Mouse (Mus musculus): Measurements from ENCODE around the gene Vash2. TPM values are rescaled to one million over a fixed set of nuclear protein-coding genes. Genes with fewer than 3 reads are reported as not detected.
A peak's percentile ranks its signal among the peaks of the same experiment; 100 is the strongest.

The Vash2 gene
- polyA plus RNA-seq, 1 experiment from 2014 or later, result 66.2 TPM

DNA sequence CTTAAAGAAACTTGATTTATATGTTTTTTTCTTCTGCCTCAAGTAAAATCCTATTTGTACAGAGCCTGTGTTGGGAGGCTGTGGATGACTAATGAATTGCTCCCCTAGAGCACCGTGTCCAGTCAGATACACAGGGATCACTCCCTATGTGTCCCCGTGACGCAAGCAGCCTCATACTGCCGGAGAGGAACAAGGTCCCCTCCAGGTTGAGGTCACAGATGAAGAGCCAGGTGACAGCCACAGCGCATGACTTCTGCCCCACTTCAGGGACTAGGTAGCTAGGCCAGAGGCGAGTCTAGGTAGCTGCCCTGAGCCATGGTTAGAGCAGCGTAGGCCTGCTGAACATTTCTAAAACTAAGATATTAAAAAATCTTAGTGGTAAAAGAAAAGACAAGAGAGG, 11.1 kb downstream of the Vash2 start:
- H3K36me3 ChIP-seq (ENCODE audit: control insufficient read depth, insufficient read depth, low read length), result peaks cover 21% of the 10 kb centered on the region
- no peaks in the 10 kb centered on the region for H3K9me3 ChIP-seq (replicated peaks; ENCODE audit: control insufficient read depth, low read length)
- no peak overlapping the region for H3K9ac ChIP-seq (ENCODE audit: low read depth, low read length)
- H3K4me3 ChIP-seq (ENCODE audit: low read depth, low read length), result no peak overlapping the region
- H3K4me2 ChIP-seq, result no peak overlapping the region
- WGBS (ENCODE audit: insufficient replicate concordance), result 84% methylated on average over 7 of the region's 7 CpGs
- no peaks in the 10 kb centered on the region for H3K27me3 ChIP-seq (ENCODE audit: control insufficient read depth, insufficient read depth, low read length)
- peaks cover 22% of the 10 kb centered on the region for H3K4me1 ChIP-seq (ENCODE audit: control insufficient read depth, insufficient read depth, low read length)
- H3K27ac ChIP-seq (ENCODE audit: low read depth, low read length), result no peak overlapping the region
- no peak for ATAC-seq (replicated peaks; ENCODE audit: insufficient number of reproducible peaks, low FRiP score, low TSS enrichment)

GRCm38 (mm10) chr1:190964992-190965780, 13.9 kb downstream of the Vash2 start:
- Histone ChIP-seq H3K27ac (ENCODE audit: low read depth, low read length) (peak overlapping the region; percentile 64), H3K4me2 (no peak overlapping the region), H3K36me3 (ENCODE audit: control insufficient read depth, insufficient read depth, low read length) (peaks cover 11% of the 10 kb centered on the region), H3K9ac (ENCODE audit: low read depth, low read length) (no peak overlapping the region), H3K4me1 (ENCODE audit: control insufficient read depth, insufficient read depth, low read length) (peaks cover 11% of the 10 kb centered on the region), H3K9me3 (replicated peaks; ENCODE audit: control insufficient read depth, low read length) (no peaks in the 10 kb centered on the region), H3K27me3 (ENCODE audit: control insufficient read depth, insufficient read depth, low read length) (no peaks in the 10 kb centered on the region), H3K4me3 (ENCODE audit: low read depth, low read length) (no peak overlapping the region)
- no peak for ATAC-seq (replicated peaks; ENCODE audit: insufficient number of reproducible peaks, low FRiP score, low TSS enrichment)
- 62% methylated on average over 15 of the region's 15 CpGs for WGBS (ENCODE audit: insufficient replicate concordance)

DNA sequence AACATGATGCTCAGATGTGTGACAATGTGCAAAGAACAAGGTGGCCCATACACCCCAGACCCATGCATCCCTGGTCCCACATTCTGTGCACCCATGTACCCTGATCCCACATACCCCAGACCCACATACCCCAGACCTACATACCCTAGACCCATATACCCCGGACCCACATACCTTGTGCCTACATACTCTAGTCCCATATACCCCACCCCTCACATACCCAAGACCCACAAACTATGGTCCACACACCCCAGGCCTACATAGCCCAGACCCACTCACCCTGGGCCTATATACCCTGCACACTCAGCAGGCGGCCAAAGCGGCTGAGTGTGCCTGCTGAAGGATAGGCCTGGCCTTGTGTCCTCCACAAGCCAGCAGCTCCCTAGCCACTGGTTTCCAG, 16.3 kb downstream of the Vash2 start:
- no peak overlapping the region for H3K4me3 ChIP-seq (ENCODE audit: low read depth, low read length)
- no peak overlapping the region for H3K27ac ChIP-seq (ENCODE audit: low read depth, low read length)
- 84% methylated on average over 3 of the region's 3 CpGs for WGBS (ENCODE audit: insufficient replicate concordance)
- no peak overlapping the region for H3K4me2 ChIP-seq
- H3K9me3 ChIP-seq (replicated peaks; ENCODE audit: control insufficient read depth, low read length), result no peaks in the 10 kb centered on the region
- peaks cover 19% of the 10 kb centered on the region for H3K4me1 ChIP-seq (ENCODE audit: control insufficient read depth, insufficient read depth, low read length)
- no peak overlapping the region for H3K9ac ChIP-seq (ENCODE audit: low read depth, low read length)
- ATAC-seq (replicated peaks; ENCODE audit: insufficient number of reproducible peaks, low FRiP score, low TSS enrichment), result no peak; the same call in 1 of the 2 replicates
- no peaks in the 10 kb centered on the region for H3K27me3 ChIP-seq (ENCODE audit: control insufficient read depth, insufficient read depth, low read length)
- H3K36me3 ChIP-seq (ENCODE audit: control insufficient read depth, insufficient read depth, low read length), result peaks cover 12% of the 10 kb centered on the region

GRCm38 (mm10) chr1:190958821-190959220, 20.3 kb downstream of the Vash2 start:
- Histone ChIP-seq H3K4me2 (no peak overlapping the region), H3K4me1 (ENCODE audit: control insufficient read depth, insufficient read depth, low read length) (peaks cover 17% of the 10 kb centered on the region), H3K9ac (ENCODE audit: low read depth, low read length) (no peak overlapping the region), H3K4me3 (ENCODE audit: low read depth, low read length) (no peak overlapping the region), H3K36me3 (ENCODE audit: control insufficient read depth, insufficient read depth, low read length) (peaks cover 33% of the 10 kb centered on the region), H3K27me3 (ENCODE audit: control insufficient read depth, insufficient read depth, low read length) (no peaks in the 10 kb centered on the region), H3K9me3 (replicated peaks; ENCODE audit: control insufficient read depth, low read length) (no peaks in the 10 kb centered on the region), H3K27ac (ENCODE audit: low read depth, low read length) (peak overlapping the region; percentile 46; the same call in 1 of the 2 replicates)
- no peak for ATAC-seq (replicated peaks; ENCODE audit: insufficient number of reproducible peaks, low FRiP score, low TSS enrichment)
- 42% methylated on average over 5 of the region's 5 CpGs for WGBS (ENCODE audit: insufficient replicate concordance)

DNA sequence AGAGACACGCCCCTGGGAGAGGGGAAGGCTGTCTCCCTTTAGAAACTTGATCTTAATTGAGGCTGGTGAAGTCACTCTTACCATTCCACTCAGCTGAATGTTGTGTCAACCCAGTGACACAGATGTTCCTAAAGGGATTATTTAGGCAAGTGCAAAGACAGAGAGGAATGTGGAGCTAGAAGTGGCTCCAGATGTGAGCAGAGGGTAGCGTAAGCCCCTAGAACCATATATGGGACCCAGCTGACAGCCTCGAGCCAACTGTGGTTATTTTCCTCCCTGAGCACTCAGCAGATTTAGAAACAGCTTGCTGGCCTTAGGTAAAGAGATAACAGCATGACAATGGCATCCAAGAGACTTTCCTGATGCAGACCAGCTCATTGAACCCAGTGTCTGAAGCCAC, 26.1 kb downstream of the Vash2 start:
- Histone ChIP-seq H3K27me3 (ENCODE audit: control insufficient read depth, insufficient read depth, low read length) (no peaks in the 10 kb centered on the region), H3K27ac (ENCODE audit: low read depth, low read length) (peak overlapping the region; percentile 91), H3K4me2 (peak overlapping the region; percentile 17; the same call in 1 of the 2 replicates), H3K9ac (ENCODE audit: low read depth, low read length) (peak overlapping the region; percentile 29; the same call in 1 of the 2 replicates), H3K36me3 (ENCODE audit: control insufficient read depth, insufficient read depth, low read length) (peaks cover 34% of the 10 kb centered on the region), H3K4me3 (ENCODE audit: low read depth, low read length) (no peak overlapping the region), H3K4me1 (ENCODE audit: control insufficient read depth, insufficient read depth, low read length) (peaks cover 17% of the 10 kb centered on the region), H3K9me3 (replicated peaks; ENCODE audit: control insufficient read depth, low read length) (no peaks in the 10 kb centered on the region)
- 32% methylated on average over 3 of the region's 3 CpGs for WGBS (ENCODE audit: insufficient replicate concordance)
- ATAC-seq (replicated peaks; ENCODE audit: insufficient number of reproducible peaks, low FRiP score, low TSS enrichment), result peak; percentile 57

DNA sequence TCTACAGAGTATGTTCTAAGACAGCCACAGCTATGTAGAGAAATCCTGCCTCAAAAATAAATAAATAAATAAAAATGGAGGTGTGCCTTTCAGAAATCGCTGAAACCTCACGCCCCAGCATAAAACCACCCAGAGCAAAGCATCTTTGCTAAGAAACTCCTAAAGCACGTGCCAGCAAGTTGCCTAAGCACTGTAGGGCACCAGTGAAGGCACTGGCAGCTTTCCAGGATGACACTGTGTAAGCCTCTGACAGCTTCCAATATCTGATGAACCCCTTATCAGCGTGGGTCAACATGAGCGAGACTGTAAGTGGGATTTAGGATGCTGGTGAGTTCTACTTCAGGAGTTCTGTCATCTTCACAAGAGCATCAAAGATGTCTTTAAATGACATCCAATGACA, 28.1 kb downstream of the Vash2 start:
- H3K36me3 ChIP-seq (ENCODE audit: control insufficient read depth, insufficient read depth, low read length), result peaks cover 22% of the 10 kb centered on the region
- ATAC-seq (replicated peaks; ENCODE audit: insufficient number of reproducible peaks, low FRiP score, low TSS enrichment), result no peak
- H3K4me3 ChIP-seq (ENCODE audit: low read depth, low read length), result no peak overlapping the region
- peaks cover 17% of the 10 kb centered on the region for H3K4me1 ChIP-seq (ENCODE audit: control insufficient read depth, insufficient read depth, low read length)
- H3K4me2 ChIP-seq, result no peak overlapping the region
- H3K27me3 ChIP-seq (ENCODE audit: control insufficient read depth, insufficient read depth, low read length), result no peaks in the 10 kb centered on the region
- H3K9me3 ChIP-seq (replicated peaks; ENCODE audit: control insufficient read depth, low read length), result no peaks in the 10 kb centered on the region
- no peak overlapping the region for H3K27ac ChIP-seq (ENCODE audit: low read depth, low read length)
- no peak overlapping the region for H3K9ac ChIP-seq (ENCODE audit: low read depth, low read length)
- WGBS (ENCODE audit: insufficient replicate concordance), result 66% methylated on average over 5 of the region's 5 CpGs

DNA sequence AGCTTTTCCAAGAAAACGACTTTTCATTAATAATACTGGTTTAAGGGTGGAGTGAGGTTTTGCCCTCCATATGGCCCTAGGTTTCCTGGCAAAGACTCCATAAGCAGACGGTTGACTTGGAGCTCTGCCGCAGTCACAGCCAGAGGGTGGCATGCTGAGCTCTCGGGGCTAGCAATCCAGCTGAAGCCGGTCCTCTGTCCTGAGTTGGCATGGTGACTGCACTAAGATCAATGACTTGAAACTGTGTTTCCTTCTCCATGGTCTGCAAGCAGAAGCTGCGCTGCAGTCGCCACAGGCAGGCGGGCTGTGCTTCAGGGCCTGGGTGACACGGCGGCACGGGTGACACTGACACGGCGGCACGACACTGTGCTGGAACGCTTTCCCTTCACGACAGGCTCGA, 30.2 kb downstream of the Vash2 start:
- H3K4me3 ChIP-seq (ENCODE audit: low read depth, low read length), result no peak overlapping the region
- H3K4me1 ChIP-seq (ENCODE audit: control insufficient read depth, insufficient read depth, low read length), result peaks cover 8% of the 10 kb centered on the region
- H3K27me3 ChIP-seq (ENCODE audit: control insufficient read depth, insufficient read depth, low read length), result no peaks in the 10 kb centered on the region
- no peak overlapping the region for H3K27ac ChIP-seq (ENCODE audit: low read depth, low read length)
- H3K9ac ChIP-seq (ENCODE audit: low read depth, low read length), result no peak overlapping the region
- H3K9me3 ChIP-seq (replicated peaks; ENCODE audit: control insufficient read depth, low read length), result no peaks in the 10 kb centered on the region
- peaks cover 20% of the 10 kb centered on the region; the same call in 1 of the 2 replicates for H3K36me3 ChIP-seq (ENCODE audit: control insufficient read depth, insufficient read depth, low read length)
- no peak for ATAC-seq (replicated peaks; ENCODE audit: insufficient number of reproducible peaks, low FRiP score, low TSS enrichment)
- 88% methylated on average over 17 of the region's 17 CpGs for WGBS (ENCODE audit: insufficient replicate concordance)
- H3K4me2 ChIP-seq, result no peak overlapping the region

DNA sequence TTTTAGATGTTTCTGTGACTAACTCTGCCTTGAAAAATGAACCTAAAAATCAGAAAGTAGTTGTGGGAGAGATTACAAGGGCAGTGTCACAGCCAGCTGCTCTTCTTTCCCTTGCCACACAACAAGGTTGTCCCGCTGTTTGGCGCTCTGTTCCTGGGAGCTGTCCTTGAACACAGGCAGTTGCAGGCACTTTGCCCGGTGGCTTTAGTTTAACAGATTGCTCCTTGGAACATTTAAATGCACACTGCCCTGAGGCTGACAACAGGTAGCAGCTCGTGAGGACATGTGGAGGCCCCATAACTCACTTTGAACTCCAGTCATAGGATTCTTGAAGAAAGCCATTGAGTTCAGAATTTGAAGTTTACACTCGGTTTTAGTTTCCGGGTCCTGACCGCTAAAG, 30.7 kb downstream of the Vash2 start:
- Histone ChIP-seq H3K9me3 (replicated peaks; ENCODE audit: control insufficient read depth, low read length) (no peaks in the 10 kb centered on the region), H3K27ac (ENCODE audit: low read depth, low read length) (no peak overlapping the region), H3K4me3 (ENCODE audit: low read depth, low read length) (no peak overlapping the region), H3K4me2 (no peak overlapping the region), H3K4me1 (ENCODE audit: control insufficient read depth, insufficient read depth, low read length) (peaks cover 4% of the 10 kb centered on the region; the same call in 1 of the 2 replicates), H3K27me3 (ENCODE audit: control insufficient read depth, insufficient read depth, low read length) (no peaks in the 10 kb centered on the region), H3K36me3 (ENCODE audit: control insufficient read depth, insufficient read depth, low read length) (peaks cover 24% of the 10 kb centered on the region; the same call in 1 of the 2 replicates), H3K9ac (ENCODE audit: low read depth, low read length) (no peak overlapping the region)
- no peak for ATAC-seq (replicated peaks; ENCODE audit: insufficient number of reproducible peaks, low FRiP score, low TSS enrichment)
- 86% methylated on average over 7 of the region's 7 CpGs for WGBS (ENCODE audit: insufficient replicate concordance)

GRCm38 (mm10) chr1:190947986-190948385, 31.1 kb downstream of the Vash2 start:
- 83% methylated on average over 5 of the region's 5 CpGs for WGBS (ENCODE audit: insufficient replicate concordance)
- peaks cover 28% of the 10 kb centered on the region; the same call in 1 of the 2 replicates for H3K36me3 ChIP-seq (ENCODE audit: control insufficient read depth, insufficient read depth, low read length)

More at GRCm38 (mm10) chr1:190947986-190948385, 31.1 kb downstream of the Vash2 start:
- Histone ChIP-seq H3K4me1 (ENCODE audit: control insufficient read depth, insufficient read depth, low read length) (peaks cover 3% of the 10 kb centered on the region; the same call in 1 of the 2 replicates), H3K4me3 (ENCODE audit: low read depth, low read length) (no peak overlapping the region), H3K9me3 (replicated peaks; ENCODE audit: control insufficient read depth, low read length) (no peaks in the 10 kb centered on the region), H3K9ac (ENCODE audit: low read depth, low read length) (no peak overlapping the region), H3K27me3 (ENCODE audit: control insufficient read depth, insufficient read depth, low read length) (no peaks in the 10 kb centered on the region), H3K4me2 (no peak overlapping the region), H3K27ac (ENCODE audit: low read depth, low read length) (no peak overlapping the region)
- no peak for ATAC-seq (replicated peaks; ENCODE audit: insufficient number of reproducible peaks, low FRiP score, low TSS enrichment)
